Mouse (Mus musculus): Measurements from ENCODE around the gene Epha4. TPM values are rescaled to one million over a fixed set of nuclear protein-coding genes. Genes with fewer than 3 reads are reported as not detected.

Epha4 gene
- polyA plus RNA-seq, 1 experiment from 2014 or later, result 23.2 TPM

DNA sequence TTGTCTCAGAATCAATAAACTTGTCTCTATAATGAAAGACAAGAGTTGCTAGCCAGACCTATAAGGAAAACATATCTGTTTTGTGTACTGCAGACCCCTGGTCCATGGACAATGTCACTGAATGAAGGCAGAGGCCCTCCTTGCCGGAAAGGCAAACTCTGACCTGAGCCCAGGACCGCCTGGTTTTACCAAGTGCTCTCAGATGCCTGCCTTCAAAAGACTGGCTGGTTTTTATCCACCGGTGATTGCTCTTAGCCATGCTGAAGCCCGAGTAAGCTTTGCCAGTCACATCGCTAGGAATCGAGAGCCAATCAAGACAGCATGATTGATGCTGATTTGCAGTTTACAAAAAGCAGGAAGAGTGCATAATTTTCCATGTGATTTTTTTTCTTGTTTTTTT, 176.5 kb downstream of the Epha4 start:
- peak; percentile 51 for DNase-seq (ENCODE audit: low spot score)
- ATAC-seq (ENCODE audit: low read depth), result no peak
- Histone ChIP-seq H3K9ac (ENCODE audit: low read depth, low read length) (no peak overlapping the region), H3K27ac (replicated peaks; ENCODE audit: low read depth, low read length) (peak overlapping the region; percentile 53; the same call in 1 of the 2 replicates), H3K4me2 (ENCODE audit: low read depth, low read length) (no peak overlapping the region), H3K36me3 (ENCODE audit: control insufficient read depth, insufficient read depth, low read length) (no peaks in the 10 kb centered on the region), H3K27me3 (replicated peaks; ENCODE audit: control insufficient read depth, insufficient read depth, low read length) (no peaks in the 10 kb centered on the region), H3K4me3 (ENCODE audit: low read depth, low read length) (no peak overlapping the region), H3K9me3 (ENCODE audit: control insufficient read depth, low read length) (no peaks in the 10 kb centered on the region), H3K4me1 (ENCODE audit: control insufficient read depth, insufficient read depth, low read length) (peaks cover 16% of the 10 kb centered on the region)
- 36% methylated on average over 6 of the region's 6 CpGs for WGBS

DNA sequence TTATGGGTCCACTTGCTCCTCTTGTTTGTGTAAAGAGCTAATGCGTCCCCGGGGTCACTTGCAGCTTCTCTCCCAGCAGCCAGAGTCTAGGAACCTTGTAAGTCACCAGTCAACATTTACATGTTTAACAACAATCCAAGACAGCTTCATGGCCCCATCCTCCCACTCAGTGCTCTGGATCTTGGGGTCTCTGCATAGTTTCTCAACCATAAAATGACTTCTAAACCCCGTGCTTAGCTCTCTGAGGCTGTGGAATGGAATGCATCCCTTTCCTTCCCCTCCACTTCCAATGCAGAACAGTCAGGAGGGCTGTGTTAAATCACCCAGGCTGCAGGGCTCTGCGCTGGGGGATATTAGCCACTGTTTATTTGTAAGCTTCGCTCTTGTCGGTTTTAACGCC, 178.0 kb downstream of the Epha4 start:
- ATAC-seq (ENCODE audit: low read depth), result no peak
- peak; percentile 6 for DNase-seq (ENCODE audit: low spot score)

DNA sequence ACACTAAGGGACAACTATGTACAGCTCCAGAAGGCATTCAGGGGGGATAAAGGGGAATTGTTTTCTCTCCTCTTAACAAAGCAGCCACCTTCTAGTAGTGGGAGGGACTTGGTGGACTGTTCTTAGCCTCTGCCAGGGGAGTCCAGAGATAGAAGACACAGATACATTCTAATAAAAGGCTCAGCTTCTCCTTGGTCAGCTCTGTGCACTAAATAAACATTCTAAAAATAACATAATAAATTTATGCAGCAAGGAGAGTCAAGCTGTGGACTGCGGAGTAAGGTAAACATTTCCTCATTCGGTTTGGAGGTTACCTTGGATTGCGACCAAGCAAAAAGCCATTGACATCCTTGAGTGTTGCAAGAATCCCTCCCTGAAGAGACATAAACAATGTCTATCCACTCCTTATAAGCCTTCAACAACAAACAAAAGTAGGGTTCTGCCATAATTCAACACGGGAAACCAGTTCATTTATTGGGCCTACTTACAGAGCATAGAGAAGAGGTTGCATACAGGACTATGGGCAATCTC, 196.2 kb downstream of the Epha4 start:
- Histone ChIP-seq H3K9me3 (ENCODE audit: control insufficient read depth, low read length) (no peaks in the 10 kb centered on the region), H3K9ac (ENCODE audit: low read depth, low read length) (no peak overlapping the region), H3K4me3 (ENCODE audit: low read depth, low read length) (no peak overlapping the region), H3K4me2 (ENCODE audit: low read depth, low read length) (no peak overlapping the region), H3K27ac (replicated peaks; ENCODE audit: low read depth, low read length) (no peak overlapping the region), H3K36me3 (ENCODE audit: control insufficient read depth, insufficient read depth, low read length) (no peaks in the 10 kb centered on the region), H3K4me1 (ENCODE audit: control insufficient read depth, insufficient read depth, low read length) (no peaks in the 10 kb centered on the region), H3K27me3 (replicated peaks; ENCODE audit: control insufficient read depth, insufficient read depth, low read length) (no peaks in the 10 kb centered on the region)
- ATAC-seq (ENCODE audit: low read depth) (no peak), DNase-seq (ENCODE audit: low spot score) (no peak)
- WGBS, result 72% methylated on average over 4 of the region's 4 CpGs

More for the DNA sequence above, 178.0 kb downstream of the Epha4 start:
- no peak overlapping the region for H3K9ac ChIP-seq (ENCODE audit: low read depth, low read length)
- H3K4me2 ChIP-seq (ENCODE audit: low read depth, low read length), result no peak overlapping the region
- H3K4me1 ChIP-seq (ENCODE audit: control insufficient read depth, insufficient read depth, low read length), result peaks cover 16% of the 10 kb centered on the region
- no peak overlapping the region for H3K4me3 ChIP-seq (ENCODE audit: low read depth, low read length)
- H3K27ac ChIP-seq (replicated peaks; ENCODE audit: low read depth, low read length), result no peak overlapping the region
- H3K9me3 ChIP-seq (ENCODE audit: control insufficient read depth, low read length), result no peaks in the 10 kb centered on the region
- WGBS, result 67% methylated on average over 7 of the region's 7 CpGs
- no peaks in the 10 kb centered on the region for H3K27me3 ChIP-seq (replicated peaks; ENCODE audit: control insufficient read depth, insufficient read depth, low read length)
- no peaks in the 10 kb centered on the region for H3K36me3 ChIP-seq (ENCODE audit: control insufficient read depth, insufficient read depth, low read length)

Small RNA genes lying within 50 kb of the gene (microRNA-seq; reads per million reads assigned to microRNA genes)
- not detected for gene Mir6352 (ENCODE audit: borderline number of aligned reads)
